Mouse (Mus musculus) lung, adult 18-20 months (tissue): ENCODE measurements around the gene Tdpoz2.
"Not testable (repeated sequence)": the region's sequence is repeated elsewhere in the genome, so short reads cannot be mapped to it uniquely, and the experiment has no call there.

ENCODE experiments used
- DNase-seq, 2 experiments: peaks; one replicate each; pipeline ENCODE4 v3.0.0; 2022; ENCODE audit warnings: mixed read lengths in 2 of 2

The Tdpoz2 gene

GRCm38 (mm10) chr3:93652586-93652985, at the start of gene Tdpoz2:
Gene Tdpoz2 (minus strand): TSS chr3:93652686.
- no peak for DNase-seq

GRCm38 (mm10) chr3:93692970-93693369, 40.5 kb upstream of the Tdpoz2 start, which contains the start of gene Gm37596:
Gene Gm37596 (minus strand): TSS chr3:93693070.
- DNase-seq = not testable (repeated sequence)

- DNase-seq = not testable (repeated sequence)
Observed at GRCm38 (mm10) chr3:93676210-93676609, 23.7 kb upstream of the Tdpoz2 start, which contains the start of gene Tdpoz1. Gene Tdpoz1 (minus strand): TSS chr3:93676310.

GRCm38 (mm10) chr3:93670805-93671503, 18.5 kb upstream of the Tdpoz2 start:
- DNase-seq = not testable (repeated sequence)

GRCm38 (mm10) chr3:93654260-93654659, 1.8 kb upstream of the Tdpoz2 start:
- DNase-seq = no peak

GRCm38 (mm10) chr3:93630917-93631714, 21.4 kb downstream of the Tdpoz2 start:
- DNase-seq = not testable (repeated sequence)

GRCm38 (mm10) chr3:93608970-93609369, 43.5 kb downstream of the Tdpoz2 start:
- not testable (repeated sequence) for DNase-seq

GRCm38 (mm10) chr3:93601903-93602302, 50.6 kb downstream of the Tdpoz2 start:
- DNase-seq = no peak
